In the genomic region with DNA sequence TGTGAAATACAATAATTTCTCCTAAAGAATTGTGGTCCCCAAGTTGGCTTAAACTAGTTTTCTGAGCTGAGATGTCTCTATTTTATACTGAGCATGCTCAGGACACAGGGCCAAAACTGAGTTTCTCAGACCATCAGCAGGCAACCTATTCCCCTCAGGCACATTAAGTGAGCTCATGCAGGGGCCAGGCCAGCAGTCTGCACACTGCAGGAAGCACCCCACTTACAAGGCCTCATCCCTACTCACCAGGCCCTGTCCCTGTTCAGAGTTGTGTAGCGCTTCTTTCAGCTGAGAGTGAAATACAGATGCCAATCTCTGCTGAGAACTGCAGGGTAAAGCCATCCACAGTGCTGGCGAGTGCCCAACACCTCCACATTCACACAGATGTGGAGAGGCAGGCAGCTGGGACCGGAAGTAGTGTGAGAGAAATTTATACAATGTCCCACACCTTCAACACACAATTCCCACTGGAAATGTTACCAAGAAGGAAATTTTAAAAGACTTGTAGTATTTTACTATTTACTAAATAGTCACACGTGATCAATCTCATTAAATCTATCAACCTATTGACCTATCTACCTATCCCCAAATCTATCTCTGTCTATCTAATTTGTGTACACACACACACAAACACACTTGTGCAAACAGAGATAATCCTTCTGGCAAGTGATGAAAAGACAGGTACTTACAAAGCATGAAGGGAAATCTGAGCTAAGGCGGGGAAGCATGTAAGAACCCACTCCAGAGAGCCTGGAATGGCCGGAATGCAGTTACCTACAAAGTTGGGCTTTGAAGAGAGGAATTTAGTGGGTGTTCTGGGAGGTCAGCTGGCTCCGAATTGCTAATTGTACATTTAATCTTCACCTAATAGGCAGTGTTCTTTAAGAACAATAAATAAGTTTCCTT, we compare ENCODE assay signal across 13 mouse cellular contexts. TPM values are rescaled to one million over a fixed set of nuclear protein-coding genes. Genes with fewer than 3 reads are reported as not detected.
A peak's percentile ranks its signal among the peaks of the same experiment; 100 is the strongest.
DNase-seq lines count a peak whose midpoint lies in the region; ATAC-seq and TF ChIP-seq lines count a peak whose summit lies in the region.
"Had no signal": no experiment of that assay in that cellular context is flagged by ENCODE, and none has a peak within 500 bp of the region (broad histone marks: within the 10 kb centered on the region; RNA-seq: fewer than 3 reads in every experiment).

No protein-coding gene starts in this region.

- H3K27me3 ChIP-seq in kidney, postnatal 0 days (ENCODE audit: insufficient read depth, low read length), result no peaks in the 10 kb centered on the region
- H3K27me3 ChIP-seq in thymus, adult 2 months (ENCODE audit: control insufficient read depth, insufficient read depth, low read length), result no peaks in the 10 kb centered on the region
- H3K27me3 ChIP-seq in hindbrain, embryonic 10.5 days (ENCODE audit: insufficient read depth, poor library complexity, severe bottlenecking), result no peaks in the 10 kb centered on the region
- H3K27me3 ChIP-seq: limb, embryonic 12.5 days; megakaryocyte, embryonic 14.5 days had no signal

- H3K4me2 ChIP-seq in kidney, postnatal 0 days (ENCODE audit: low read length), result no peak overlapping the region
- H3K4me2 ChIP-seq: limb, embryonic 12.5 days had no signal

- DNase-seq in gastrocnemius, adult 2 months, result peak; percentile 43
- DNase-seq in gastrocnemius, postnatal 10 days, result no peak
- DNase-seq in R1 (ENCODE audit: low read depth, low spot score), result peak; percentile 28
- DNase-seq in kidney, postnatal 0 days (ENCODE audit: low spot score), result peak; percentile 68
- peak; percentile 28 to 62 for DNase-seq in lung, postnatal 4 days
- DNase-seq in thymus, adult 2 months, result no peak
- DNase-seq in hindbrain, embryonic 10.5 days (ENCODE audit: low spot score), result no peak
- DNase-seq in layer of hippocampus, adult 2 months (ENCODE audit: low spot score in 2 of 2), result no peak
- DNase-seq: cerebellum, adult 2 months; embryo, embryonic 11 days had no signal

- intact Hi-C loops in gastrocnemius, adult 2 months (cut with DNase I), result no loop called here

- H3K36me3 ChIP-seq in kidney, postnatal 0 days (ENCODE audit: insufficient read depth, low read length), result no peaks in the 10 kb centered on the region
- no peaks in the 10 kb centered on the region for H3K36me3 ChIP-seq in thymus, adult 2 months (ENCODE audit: control insufficient read depth, insufficient read depth, low read length)
- H3K36me3 ChIP-seq in hindbrain, embryonic 10.5 days, result no peaks in the 10 kb centered on the region

- H3K9me3 ChIP-seq in kidney, postnatal 0 days (replicated peaks; ENCODE audit: low read length), result no peaks in the 10 kb centered on the region
- no peaks in the 10 kb centered on the region for H3K9me3 ChIP-seq in hindbrain, embryonic 10.5 days
- H3K9me3 ChIP-seq: limb, embryonic 12.5 days had no signal

- peak overlapping the region; percentile 35; the same call in 1 of the 2 replicates for H3K27ac ChIP-seq in gastrocnemius, adult 2 months
- no peak overlapping the region for H3K27ac ChIP-seq in kidney, postnatal 0 days
- no peak overlapping the region for H3K27ac ChIP-seq in thymus, adult 2 months (ENCODE audit: control insufficient read depth, insufficient read depth, low read length)
- no peak overlapping the region for H3K27ac ChIP-seq in hindbrain, embryonic 10.5 days
- no peak overlapping the region for H3K27ac ChIP-seq in layer of hippocampus, adult 2 months
- H3K27ac ChIP-seq: limb, embryonic 12.5 days had no signal

- TF ChIP-seq CTCF in gastrocnemius, adult 2 months (IDR thresholded peaks at IDR 0.05), result no peak
- TF ChIP-seq CTCF in kidney, postnatal 0 days (IDR thresholded peaks at IDR 0.05; ENCODE audit: low read depth), result no peak
- no peak for TF ChIP-seq CTCF in thymus, adult 2 months (IDR thresholded peaks at IDR 0.05; ENCODE audit: borderline replicate concordance, control insufficient read depth, extremely low read depth, insufficient read depth, low read length, poor library complexity)
- TF ChIP-seq CTCF in layer of hippocampus, adult 2 months (conservative IDR thresholded peaks at IDR 0.05), result no peak

- WGBS in kidney, postnatal 0 days, result 54% methylated on average over 7 of the region's 7 CpGs
- 92% methylated on average over 7 of the region's 7 CpGs for WGBS in thymus, adult 2 months
- 79% methylated on average over 7 of the region's 7 CpGs for WGBS in hindbrain, embryonic 10.5 days

- ATAC-seq in kidney, postnatal 0 days (replicated peaks; ENCODE audit: low FRiP score, low read depth), result no peak

- H3K4me3 ChIP-seq in gastrocnemius, adult 2 months, result no peak overlapping the region
- H3K4me3 ChIP-seq in kidney, postnatal 0 days (replicated peaks; ENCODE audit: low read depth, low read length), result no peak overlapping the region
- no peak overlapping the region for H3K4me3 ChIP-seq in thymus, adult 2 months (ENCODE audit: control insufficient read depth, insufficient read depth, low read length)
- H3K4me3 ChIP-seq in hindbrain, embryonic 10.5 days, result no peak overlapping the region
- H3K4me3 ChIP-seq in layer of hippocampus, adult 2 months, result no peak overlapping the region
- H3K4me3 ChIP-seq: limb, embryonic 12.5 days; megakaryocyte, embryonic 14.5 days; myocyte had no signal

- TF ChIP-seq POLR2A in thymus, adult 2 months (IDR thresholded peaks at IDR 0.05; ENCODE audit: control insufficient read depth, extremely low read depth, insufficient read depth, low read length, poor library complexity), result no peak

- no peak overlapping the region for H3K9ac ChIP-seq in kidney, postnatal 0 days (ENCODE audit: low read depth, low read length)
- H3K9ac ChIP-seq: limb, embryonic 12.5 days had no signal

- 0 out of 2 replicates have a peak, but pooled peaks cover 3% of the 10 kb centered on the region for H3K4me1 ChIP-seq in kidney, postnatal 0 days (replicated peaks; ENCODE audit: insufficient read depth, low read length)
- no peaks in the 10 kb centered on the region for H3K4me1 ChIP-seq in thymus, adult 2 months (replicated peaks; ENCODE audit: control insufficient read depth, insufficient read depth, low read length)
- H3K4me1 ChIP-seq in hindbrain, embryonic 10.5 days (replicated peaks), result peaks cover 15% of the 10 kb centered on the region
- H3K4me1 ChIP-seq: megakaryocyte, embryonic 14.5 days had no signal

RNA-seq across cellular contexts. Expression of a gene that starts 22.9 kb away (rescaled TPM):
- 1 to 10 TPM; 7.2 to 9.6 TPM for total RNA-seq in gastrocnemius, adult 2 months (2021)
- 1 to 10 TPM; 8.3 to 9.1 TPM for total RNA-seq in gastrocnemius, postnatal 10 days (2021)
- polyA plus RNA-seq in kidney, postnatal 0 days (2015; fragmentation: Nextera tagmentation; extraction: Ambion mirVana), result 6.4 and 6.9 TPM in 2 replicates
- 2.7 and 3.3 TPM in 2 replicates for polyA plus RNA-seq in thymus, adult 2 months (2012; rRNA removed)
- 5.8 and 6.3 TPM in 2 replicates for polyA plus RNA-seq in hindbrain, embryonic 10.5 days (2016; fragmentation: Nextera tagmentation; extraction: Ambion mirVana)
- 10 to 100 TPM; 22.6 to 23.0 TPM for total RNA-seq in layer of hippocampus, adult 2 months (2021)

Comparison
In these comparisons a context has a peak if more than half of its experiments do, and no peak if none do; other contexts are left out.
1. DNase-seq: peak in gastrocnemius, adult 2 months (single experiment), R1 (single experiment), kidney, postnatal 0 days (single experiment) and lung, postnatal 4 days (2 of 2); none in gastrocnemius, postnatal 10 days (single experiment), thymus, adult 2 months (single experiment), hindbrain, embryonic 10.5 days (single experiment) and layer of hippocampus, adult 2 months (0 of 2).